Mouse (Mus musculus) testis, adult 2 months (tissue): ENCODE results near the gene Kctd6.

Experiments
- CTCF ChIP-seq: fragments of 200-500 bp; IDR thresholded peaks from 2 replicates; pipeline ENCODE4 v1.5.1; 2012; ENCODE audit warnings: low read depth, mild to moderate bottlenecking, inconsistent platforms, low read length, moderate library complexity; ENCODE audit not compliant: control insufficient read depth, insufficient read depth, insufficient replicate concordance
- POLR2A ChIP-seq: fragments of 200-500 bp; IDR thresholded peaks from 2 replicates; pipeline ENCODE4 v1.6.1; 2012; ENCODE audit warnings: low read depth, mild to moderate bottlenecking, inconsistent platforms, low read length, moderate library complexity; ENCODE audit not compliant: control insufficient read depth

GRCm38 (mm10) chr14:8259166-8259565, 45.2 kb downstream of the Kctd6 start, which contains the start of gene Acox2:
- TF ChIP-seq POLR2A, result no peak
- no peak for TF ChIP-seq CTCF
